Mouse (Mus musculus): Measurements from ENCODE around the gene Sgsm3. TPM values are rescaled to one million over a fixed set of nuclear protein-coding genes. Genes with fewer than 3 reads are reported as not detected.

Gene Sgsm3
- polyA plus RNA-seq, 1 experiment from 2014 or later: 79.1 TPM

DNA sequence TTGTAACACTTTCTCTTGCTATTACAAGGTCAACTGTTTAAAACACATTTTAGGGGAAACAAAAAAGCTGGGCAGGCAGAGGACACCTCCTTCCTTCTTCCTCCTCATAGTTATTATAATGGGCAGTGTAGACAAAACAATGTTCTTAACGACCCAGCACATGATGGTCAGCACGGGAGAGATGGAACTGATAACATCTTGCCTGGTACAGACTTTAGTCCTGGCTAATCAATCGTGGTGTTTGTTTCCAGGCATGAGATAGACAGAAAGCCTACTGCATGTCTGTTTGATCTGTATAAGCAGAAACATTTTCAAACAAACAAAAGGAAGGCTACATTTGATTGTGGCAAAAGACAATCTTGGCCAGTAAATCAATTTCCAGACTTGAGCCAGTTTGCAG, 72.9 kb downstream of the Sgsm3 start:
- Histone ChIP-seq H3K4me1 (peaks cover 10% of the 10 kb centered on the region), H3K9me3 (replicated peaks) (no peaks in the 10 kb centered on the region), H3K36me3 (no peaks in the 10 kb centered on the region), H3K27ac (replicated peaks) (no peak overlapping the region), H3K4me2 (no peak overlapping the region), H3K9ac (replicated peaks) (no peak overlapping the region), H3K27me3 (replicated peaks) (no peaks in the 10 kb centered on the region), H3K4me3 (replicated peaks) (no peak overlapping the region)
- no peak for ATAC-seq (ENCODE audit: low FRiP score)
- 54% methylated on average over 3 of the region's 3 CpGs for WGBS

DNA sequence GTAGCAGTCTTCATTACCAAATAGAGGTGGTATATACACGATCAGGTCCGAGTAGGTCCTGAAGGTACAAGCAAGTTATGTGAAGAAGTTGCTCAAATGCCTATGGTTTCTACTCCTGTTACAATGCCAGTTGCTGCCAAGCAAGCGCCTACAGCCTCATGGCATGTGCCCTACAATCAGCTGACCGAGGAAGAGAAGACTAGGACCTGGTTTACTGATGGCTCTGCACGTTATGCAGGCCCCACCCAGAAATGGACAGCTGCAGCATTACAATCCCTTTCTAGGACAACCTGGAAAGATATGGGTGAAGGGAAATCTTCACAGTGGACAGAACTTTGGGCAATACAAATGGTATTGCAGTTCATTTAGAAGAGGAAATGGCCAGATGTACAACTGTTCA, 74.9 kb downstream of the Sgsm3 start:
- no peak overlapping the region for H3K27ac ChIP-seq (replicated peaks)
- H3K4me1 ChIP-seq: peaks cover 9% of the 10 kb centered on the region
- ATAC-seq (ENCODE audit: low FRiP score): no peak
- no peaks in the 10 kb centered on the region for H3K9me3 ChIP-seq (replicated peaks)
- H3K4me3 ChIP-seq (replicated peaks): no peak overlapping the region
- WGBS: 93% methylated on average over 5 of the region's 5 CpGs
- H3K36me3 ChIP-seq: no peaks in the 10 kb centered on the region
- H3K27me3 ChIP-seq (replicated peaks): no peaks in the 10 kb centered on the region
- no peak overlapping the region for H3K9ac ChIP-seq (replicated peaks)
- no peak overlapping the region for H3K4me2 ChIP-seq

DNA sequence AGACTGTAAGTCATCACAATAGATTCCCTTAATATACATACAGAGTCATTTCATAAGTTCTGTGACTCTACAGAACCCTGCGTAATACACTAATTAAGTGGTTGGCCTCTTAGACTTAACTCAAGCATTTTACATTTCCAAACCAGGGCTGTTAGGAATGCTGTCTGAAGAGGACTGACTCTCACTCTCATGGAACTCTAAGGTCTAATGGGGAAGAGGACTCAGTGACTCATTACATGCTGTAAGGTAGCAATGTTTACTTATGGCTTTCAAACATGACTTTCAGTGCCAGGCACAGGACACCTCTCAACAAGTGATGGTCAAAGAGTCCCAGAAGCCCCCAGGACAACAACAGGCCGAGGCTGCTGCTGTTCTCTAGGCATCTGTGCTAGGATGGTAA, 77.9 kb downstream of the Sgsm3 start:
- 93% methylated on average over 2 of the region's 2 CpGs for WGBS
- Histone ChIP-seq H3K36me3 (no peaks in the 10 kb centered on the region), H3K9ac (replicated peaks) (no peak overlapping the region), H3K9me3 (replicated peaks) (no peaks in the 10 kb centered on the region), H3K27me3 (replicated peaks) (no peaks in the 10 kb centered on the region), H3K27ac (replicated peaks) (no peak overlapping the region), H3K4me1 (peaks cover under 1% of the 10 kb centered on the region; the same call in 1 of the 2 replicates), H3K4me2 (no peak overlapping the region), H3K4me3 (replicated peaks) (no peak overlapping the region)
- ATAC-seq (ENCODE audit: low FRiP score): no peak

DNA sequence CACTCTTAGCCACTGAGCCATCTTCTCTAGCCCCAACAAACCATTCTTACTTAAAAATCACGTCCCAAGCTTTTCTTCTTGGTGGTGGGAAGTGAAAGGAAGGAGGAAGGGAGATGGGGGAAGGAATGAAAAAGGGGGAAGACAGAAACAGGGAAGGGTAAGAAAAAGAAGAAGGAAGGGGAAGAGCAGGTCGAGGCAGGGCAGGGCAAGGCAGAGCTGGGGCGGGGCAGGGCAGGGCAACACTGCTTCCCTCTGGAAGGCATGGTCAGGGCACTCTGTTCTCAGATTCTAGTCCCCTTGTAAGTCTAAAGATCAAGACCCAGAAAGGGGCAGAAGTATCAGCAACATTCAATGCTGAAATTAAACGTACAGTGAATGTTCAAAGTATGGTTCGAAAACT, 80.2 kb downstream of the Sgsm3 start:
- Histone ChIP-seq H3K4me3 (replicated peaks) (no peak overlapping the region), H3K4me1 (peaks cover 10% of the 10 kb centered on the region), H3K27ac (replicated peaks) (no peak overlapping the region), H3K4me2 (no peak overlapping the region), H3K27me3 (replicated peaks) (no peaks in the 10 kb centered on the region), H3K9ac (replicated peaks) (no peak overlapping the region), H3K9me3 (replicated peaks) (no peaks in the 10 kb centered on the region), H3K36me3 (no peaks in the 10 kb centered on the region)
- no peak for ATAC-seq (ENCODE audit: low FRiP score)
- WGBS: 89% methylated on average over 5 of the region's 5 CpGs

DNA sequence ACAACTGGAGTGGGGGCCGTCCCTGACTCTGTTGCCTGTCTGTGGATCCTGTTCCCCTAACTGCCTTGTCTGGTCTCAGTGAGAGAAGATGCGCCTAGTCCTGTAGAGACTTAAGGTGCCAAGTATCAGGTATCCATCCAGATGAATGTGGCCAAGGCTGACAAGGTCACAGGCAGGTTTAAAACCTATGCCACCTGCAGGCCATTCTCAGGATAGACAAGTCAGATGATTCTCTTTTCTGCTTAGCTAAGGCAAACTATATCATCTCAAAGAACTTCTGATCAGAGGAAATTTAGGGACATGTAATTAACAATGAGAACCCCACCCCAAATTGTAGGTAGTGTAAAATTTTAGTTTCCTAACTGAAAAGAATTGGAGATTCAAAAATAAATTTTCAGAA, 83.4 kb downstream of the Sgsm3 start:
- Histone ChIP-seq H3K9ac (replicated peaks) (no peak overlapping the region), H3K27me3 (replicated peaks) (no peaks in the 10 kb centered on the region), H3K4me2 (no peak overlapping the region), H3K9me3 (replicated peaks) (no peaks in the 10 kb centered on the region), H3K4me3 (replicated peaks) (no peak overlapping the region), H3K27ac (replicated peaks) (no peak overlapping the region), H3K36me3 (no peaks in the 10 kb centered on the region), H3K4me1 (peaks cover 14% of the 10 kb centered on the region)
- WGBS: 93% methylated on average over 2 of the region's 2 CpGs
- no peak for ATAC-seq (ENCODE audit: low FRiP score)

Small RNA genes within 50 kb of the gene (microRNA-seq; reads per million reads assigned to microRNA genes)
- gene Mir5113: 9.2 reads per million, percentile 24 among the genes with 10 or more reads in this experiment

Other genes with a start within 250 kb of the Sgsm3 start
- 111 and 133 TPM in 2 replicates for gene Adsl, start 29.3 kb upstream of the Sgsm3 start, polyA plus RNA-seq (2015; fragmentation: Nextera tagmentation; extraction: Ambion mirVana)
- 26.9 and 27.9 TPM in 2 replicates for gene Mrtfa, start 213.0 kb downstream of the Sgsm3 start, polyA plus RNA-seq (2015; fragmentation: Nextera tagmentation; extraction: Ambion mirVana)